Mouse (Mus musculus) right cerebral cortex, postnatal 25 days (tissue): Measurements from ENCODE around the gene Vmn2r104.

Source experiments
- DNase-seq: peaks from one replicate; pipeline ENCODE4 v3.0.0; 2022

Vmn2r104 gene

GRCm38 (mm10) chr17:20048236-20048635 is at the start of gene Vmn2r104:
TSS of gene Vmn2r104 (minus strand) at chr17:20048336.
- no peak for DNase-seq

DNA sequence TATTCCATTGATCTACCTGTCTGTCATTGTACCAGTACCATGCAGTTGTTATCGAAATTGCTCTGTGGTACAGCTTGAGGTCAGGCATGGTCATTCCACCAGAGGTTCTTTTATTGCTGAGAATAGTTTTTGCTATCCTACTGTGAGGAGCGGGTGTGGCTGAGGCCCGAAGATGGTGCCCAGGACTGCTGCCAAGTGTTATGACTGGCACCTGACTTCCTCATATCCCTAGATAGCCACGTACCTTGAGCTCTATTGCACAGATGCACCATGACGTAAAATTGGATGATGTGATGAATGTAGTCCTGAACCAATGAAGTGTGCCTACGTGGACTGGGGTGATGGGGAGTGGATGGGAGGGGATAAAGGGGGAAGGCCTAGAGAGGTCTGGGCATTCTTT is 26.0 kb upstream of the Vmn2r104 start:
- DNase-seq = no peak

DNA sequence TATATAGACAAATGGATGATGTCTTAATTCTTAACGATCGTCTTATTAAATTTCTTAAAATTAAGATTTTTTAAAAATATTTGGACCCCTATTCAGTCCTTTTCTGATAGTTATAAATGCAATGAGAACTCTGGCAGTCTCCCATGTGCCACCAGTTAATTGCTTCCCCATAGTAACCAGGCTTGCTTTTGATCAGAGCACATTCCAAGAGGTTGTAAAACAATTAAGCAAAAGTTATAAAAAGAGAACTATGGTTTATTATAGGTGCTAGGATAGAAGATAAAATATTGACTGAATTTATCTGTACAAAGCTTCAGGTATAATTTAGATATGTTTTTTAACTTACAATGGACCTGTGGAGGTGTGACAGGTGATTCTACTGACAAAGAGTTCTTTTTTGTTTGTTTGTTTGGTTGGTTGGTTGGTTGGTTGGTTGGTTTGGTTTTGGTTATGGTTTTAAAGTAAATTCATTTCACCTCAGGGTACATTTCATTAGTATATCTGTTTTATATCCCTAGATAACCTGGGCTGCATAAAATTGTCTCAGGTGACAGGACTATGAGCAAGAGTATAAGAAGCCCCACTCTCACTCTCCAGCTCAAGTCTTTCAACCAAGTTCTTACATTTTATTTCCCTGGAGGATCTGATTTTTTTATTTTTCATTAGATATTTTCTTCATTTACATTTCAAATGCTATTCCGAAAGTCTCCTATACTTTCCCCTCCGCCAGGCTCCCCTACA is 23.7 kb upstream of the Vmn2r104 start:
- DNase-seq = no peak
